Mouse (Mus musculus) kidney, adult 11 months (tissue): ENCODE results near the gene Arhgef33.
"Not testable (repeated sequence)": the region's sequence is repeated elsewhere in the genome, so short reads cannot be mapped to it uniquely, and the experiment has no call there.

ENCODE experiments used
- DNase-seq: peaks from one replicate; pipeline ENCODE4 v3.0.0; 2022

Gene Arhgef33

DNA sequence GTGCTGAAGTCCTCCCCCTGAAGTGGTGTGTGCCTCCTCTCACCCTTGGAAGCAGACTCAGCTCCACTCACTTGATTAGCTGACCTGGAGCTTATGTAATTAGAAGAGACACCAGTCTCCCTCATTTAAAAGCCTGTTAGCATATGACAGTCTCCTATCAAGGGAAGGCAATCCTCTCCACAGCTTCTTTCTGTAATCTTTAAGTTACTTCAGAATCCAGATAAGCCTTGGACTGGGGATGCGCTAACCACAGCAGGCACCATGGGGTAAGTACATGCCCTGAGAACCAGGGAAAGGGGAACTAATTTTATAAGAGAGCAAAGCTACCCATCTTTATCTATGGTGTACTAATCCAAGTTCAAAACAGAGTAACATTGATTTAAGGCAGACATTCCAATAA is at the start of gene Arhgef33:
Gene Arhgef33 (plus strand): TSS at position 157 of the 400 bp plus-strand sequence.
- DNase-seq = no peak

DNA sequence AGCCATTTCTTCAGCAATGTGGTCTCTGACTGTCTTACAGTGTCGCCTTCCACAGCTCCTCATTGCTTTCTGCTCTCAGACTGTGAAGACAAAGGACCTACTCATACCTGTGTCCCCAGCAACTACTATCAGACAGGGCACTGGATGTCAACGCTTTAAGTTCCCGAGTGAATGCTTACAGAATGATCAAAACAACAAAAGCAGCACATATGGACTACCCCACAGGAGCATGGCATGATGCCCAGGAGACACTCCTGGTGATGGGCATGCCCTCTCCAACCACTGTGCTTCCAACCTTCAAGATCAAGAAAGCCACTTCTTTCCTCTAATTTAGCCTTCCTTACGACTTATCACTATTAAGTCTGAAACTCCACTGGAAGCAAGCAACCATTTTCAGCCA is 40.1 kb upstream of the Arhgef33 start:
- DNase-seq = no peak

DNA sequence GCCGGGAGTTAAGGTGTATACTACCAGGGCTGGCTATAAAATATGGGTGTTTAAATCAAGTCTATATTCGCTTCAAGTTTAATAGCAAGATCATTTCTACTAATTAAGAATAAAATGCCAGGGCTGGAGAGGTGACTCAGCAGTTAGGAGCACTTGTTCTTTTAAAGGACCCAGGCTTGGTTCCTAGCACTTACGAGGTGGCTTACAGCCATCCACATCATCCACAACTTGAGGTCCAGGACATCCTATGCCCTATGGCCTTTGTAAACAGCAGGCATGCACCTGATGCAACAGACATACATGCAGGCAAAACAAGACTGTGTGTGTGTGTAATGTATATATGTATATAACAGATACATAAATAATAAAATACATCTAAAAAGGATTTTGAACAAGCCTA is 39.1 kb upstream of the Arhgef33 start:
- DNase-seq = no peak

DNA sequence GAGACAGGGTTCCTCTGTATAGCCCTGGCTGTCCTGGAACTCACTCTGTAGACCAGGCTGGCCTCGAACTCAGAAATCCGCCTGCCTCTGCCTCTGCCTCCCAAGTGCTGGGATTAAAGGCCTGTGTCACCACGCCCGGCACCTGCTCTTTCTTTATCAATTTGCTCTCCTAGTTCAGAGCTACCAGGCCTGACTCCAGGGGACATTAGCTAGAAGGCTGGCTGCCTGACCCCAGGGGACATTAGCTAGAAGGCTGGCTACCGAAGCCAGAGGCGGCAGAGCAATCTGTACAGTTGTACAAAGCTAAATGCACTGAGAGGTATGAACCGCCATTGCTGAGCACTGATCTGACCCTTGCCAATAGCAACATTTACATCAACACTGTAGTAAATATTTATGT is 36.6 kb upstream of the Arhgef33 start:
- not testable (repeated sequence) for DNase-seq

DNA sequence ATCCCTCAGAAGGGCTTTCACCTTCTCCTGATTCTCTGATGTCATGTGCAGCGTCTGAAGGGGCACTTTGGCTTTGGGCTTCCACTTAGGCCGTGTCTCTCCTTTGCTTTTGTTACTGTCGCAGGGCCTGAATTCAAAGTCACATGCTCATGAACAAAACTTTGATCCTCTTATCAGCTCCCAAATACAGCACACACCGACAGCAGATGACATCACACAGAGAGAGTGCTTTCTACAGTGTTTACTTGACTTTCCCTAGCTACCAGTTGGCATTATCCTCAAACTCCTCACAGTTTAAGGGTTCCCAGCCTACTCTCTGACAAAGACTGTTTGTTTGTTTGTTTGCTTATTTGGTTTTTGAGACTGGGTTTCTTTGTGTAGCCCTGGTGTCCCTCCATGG is 29.0 kb upstream of the Arhgef33 start:
- DNase-seq = no peak

DNA sequence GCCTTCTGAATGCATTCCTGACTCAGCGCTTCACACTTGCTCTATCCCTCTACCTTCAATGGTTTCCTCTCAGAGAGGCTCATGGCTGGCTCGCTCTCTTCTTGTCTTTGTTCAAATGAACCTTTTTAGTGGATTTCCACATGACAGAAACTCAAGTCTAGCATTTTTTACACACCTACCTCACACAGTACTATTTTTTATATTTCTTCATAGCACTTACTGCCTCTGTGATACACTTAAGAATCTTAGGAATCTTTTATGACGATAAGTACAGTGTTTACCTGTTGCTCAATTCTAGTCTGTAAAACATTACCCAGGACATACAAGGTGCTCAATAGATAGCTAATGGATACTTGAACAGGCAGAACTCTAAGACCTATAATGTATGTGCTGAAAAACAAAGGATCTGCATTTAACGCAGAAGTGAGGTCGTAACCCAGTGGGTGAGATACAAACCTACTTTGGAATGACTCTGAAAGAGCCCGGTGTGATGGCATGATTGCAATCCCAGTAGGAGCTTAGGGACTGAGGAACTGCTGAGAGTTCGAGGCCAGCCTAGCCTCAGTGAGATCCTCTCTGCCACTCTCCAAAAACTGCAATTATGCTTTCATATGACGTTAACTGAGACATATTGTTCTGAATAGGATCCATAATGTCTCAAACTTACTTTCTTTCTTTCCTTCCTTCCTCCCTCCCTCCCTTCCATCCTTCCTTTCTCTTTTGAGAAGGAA is 27.7 kb upstream of the Arhgef33 start:
- DNase-seq = no peak

DNA sequence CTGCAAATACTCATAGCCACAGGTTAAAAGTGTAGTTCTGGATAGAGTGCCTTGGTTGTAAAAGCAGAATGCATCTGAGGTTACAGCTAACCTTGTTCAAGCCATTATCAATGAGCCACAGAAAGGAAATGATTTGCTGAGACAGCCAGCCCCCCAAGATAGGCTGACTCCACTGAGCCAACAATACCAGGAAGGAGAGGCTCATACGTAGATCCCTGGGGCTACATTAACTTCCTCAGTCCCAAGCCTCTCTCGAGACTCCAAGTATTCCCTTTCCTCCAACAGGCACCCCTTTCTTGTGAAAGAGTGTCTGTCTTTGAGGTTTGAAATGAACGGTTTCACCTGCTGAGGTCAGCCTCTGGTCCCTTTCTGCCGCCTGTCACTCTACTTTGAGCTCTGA is 22.8 kb upstream of the Arhgef33 start:
- no peak for DNase-seq

DNA sequence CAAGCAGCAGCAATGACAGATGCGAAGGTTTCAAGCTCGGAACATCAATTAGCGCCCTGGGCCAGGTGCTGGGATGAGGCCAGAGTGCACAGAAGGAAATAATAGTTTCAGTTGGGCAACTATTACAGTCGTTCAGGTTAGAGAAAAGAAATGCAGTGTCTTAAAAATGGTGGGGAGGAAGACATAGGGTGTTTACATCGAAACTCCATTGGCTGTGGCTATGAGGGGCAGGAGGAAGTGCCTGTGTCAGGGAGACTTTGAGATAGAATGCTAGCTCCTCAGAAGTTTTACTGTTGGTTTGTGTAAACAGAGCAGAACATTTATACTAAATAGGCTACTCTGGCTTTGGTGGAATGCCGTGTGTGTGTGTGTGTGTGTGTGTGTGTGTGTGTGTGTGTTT is 19.2 kb upstream of the Arhgef33 start:
- DNase-seq = no peak

DNA sequence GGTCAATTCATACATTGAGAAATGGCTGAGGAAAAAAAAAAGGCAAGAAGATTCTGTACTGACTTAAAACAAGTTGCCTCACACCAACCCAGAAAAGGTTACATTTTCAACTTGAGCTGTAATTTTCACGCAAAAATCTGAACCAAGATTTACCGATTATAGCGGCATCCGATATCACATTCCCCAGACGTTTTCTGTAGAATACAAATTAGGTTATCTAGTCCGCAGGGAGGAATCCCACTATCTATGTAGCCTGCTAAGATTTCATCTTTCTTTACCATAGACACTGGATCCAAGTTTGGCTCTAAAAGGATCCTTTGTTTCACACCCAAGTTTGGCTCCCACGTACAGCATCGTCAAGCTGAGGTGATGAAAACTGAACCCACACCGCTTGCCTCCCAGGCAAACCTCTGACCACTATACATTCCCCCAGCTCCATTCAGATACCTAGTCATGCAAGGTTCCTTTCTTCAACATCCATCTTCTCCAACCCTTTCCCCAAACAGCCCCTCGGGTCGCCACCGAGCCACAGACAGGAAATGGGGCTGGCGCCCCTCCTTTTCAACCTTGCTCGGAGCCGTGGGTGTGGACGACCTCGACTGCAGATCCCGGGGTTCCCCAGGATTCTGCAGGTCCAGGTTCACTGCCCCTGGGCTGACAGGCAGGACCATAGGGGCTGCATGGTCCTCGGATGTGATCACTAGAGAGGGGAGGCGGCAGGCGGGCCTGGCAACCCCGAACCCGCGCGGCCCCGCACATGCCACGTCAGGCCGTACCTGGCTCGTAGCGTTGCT is 17.7 kb upstream of the Arhgef33 start:
- no peak for DNase-seq

DNA sequence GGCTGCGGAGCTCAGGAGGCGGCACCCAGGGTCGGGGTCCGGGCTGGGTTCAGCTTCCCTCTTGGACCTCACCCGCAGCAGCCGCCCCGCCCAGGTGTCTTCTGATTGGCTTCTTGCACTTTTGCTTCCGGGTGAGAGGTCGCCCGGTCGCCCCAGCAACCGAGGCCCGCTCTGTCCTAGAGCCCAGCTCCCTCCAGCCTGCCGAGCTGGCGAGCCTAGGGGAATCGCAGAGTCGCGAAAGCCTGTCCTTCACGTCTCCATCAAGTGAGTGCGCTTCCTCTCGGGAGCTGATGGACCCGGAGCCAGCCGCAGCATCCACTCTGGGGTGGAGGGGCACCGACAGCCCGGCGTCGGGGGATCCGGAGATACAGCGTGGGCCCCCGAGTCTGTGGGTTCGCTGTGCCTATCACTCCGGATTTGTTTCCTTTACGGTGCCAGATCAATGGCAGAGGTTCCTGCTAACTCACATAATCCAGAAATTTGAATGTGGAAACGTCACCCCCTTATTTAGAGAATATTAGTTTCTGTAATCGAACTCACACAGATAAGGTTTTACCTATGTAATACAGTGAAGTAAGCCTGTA is 17.0 kb upstream of the Arhgef33 start, which contains the start of the genes Morn2 and Dhx57:
Gene Morn2 (plus strand): TSS at position 130 of the 584 bp plus-strand sequence.
Gene Dhx57 (minus strand): TSS at position 403 of the 584 bp plus-strand sequence.
- DNase-seq = peak; percentile 96

DNA sequence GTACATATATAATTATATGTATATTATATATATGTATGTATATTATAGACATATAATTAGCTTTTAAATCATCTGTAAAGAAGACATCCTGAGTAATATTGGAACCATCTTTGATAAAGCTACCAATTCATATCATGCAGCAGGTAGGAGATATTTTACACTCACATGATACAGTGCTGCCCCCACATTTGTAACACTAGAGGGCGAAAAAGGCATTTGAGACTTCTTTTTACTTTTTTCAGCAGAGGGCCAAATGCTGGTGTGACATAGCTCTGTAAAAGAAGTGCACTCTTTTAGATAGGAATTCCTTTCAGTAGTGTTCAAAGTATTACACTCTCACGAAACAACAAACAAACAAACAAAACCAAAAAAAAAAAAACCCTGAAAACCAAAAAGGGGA is 16.1 kb upstream of the Arhgef33 start:
- DNase-seq = peak; percentile 17

DNA sequence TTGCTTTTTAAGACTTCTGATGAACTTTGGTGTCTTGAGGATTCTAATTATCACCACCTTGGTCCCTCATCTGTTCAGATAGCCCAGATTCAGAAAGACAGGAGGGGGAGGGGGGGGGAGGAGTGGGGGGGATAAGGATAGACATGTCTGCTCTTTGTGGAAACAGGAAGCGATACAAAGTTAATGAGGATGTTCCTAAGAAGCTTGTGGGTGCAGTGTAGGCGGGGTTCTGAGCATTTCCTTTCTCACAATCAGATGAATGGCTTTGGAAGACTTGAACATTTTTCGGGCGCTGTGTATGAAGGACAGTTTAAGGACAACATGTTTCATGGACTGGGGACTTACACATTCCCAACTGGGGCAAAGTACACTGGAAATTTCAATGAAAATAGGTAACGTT is 11.9 kb upstream of the Arhgef33 start:
- DNase-seq = no peak

DNA sequence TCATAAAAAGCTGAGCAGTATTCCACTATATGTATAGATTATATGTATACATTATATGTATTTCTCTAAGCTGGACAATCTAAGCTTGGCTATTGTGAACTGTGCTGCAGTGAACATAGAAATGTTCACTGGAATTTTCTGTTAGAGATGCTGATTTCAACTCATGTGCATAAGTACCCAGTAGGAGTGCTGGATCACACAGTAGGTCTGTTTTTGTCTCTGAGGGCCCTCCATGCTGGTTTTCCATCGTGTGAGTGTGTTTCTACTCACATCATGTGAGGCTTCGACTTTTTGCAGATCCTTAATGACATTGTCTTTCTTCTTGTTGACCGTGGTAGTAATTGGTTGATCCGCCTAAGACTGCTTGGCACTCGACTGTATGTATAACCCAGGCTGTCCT is 8.4 kb upstream of the Arhgef33 start:
- DNase-seq = no peak

DNA sequence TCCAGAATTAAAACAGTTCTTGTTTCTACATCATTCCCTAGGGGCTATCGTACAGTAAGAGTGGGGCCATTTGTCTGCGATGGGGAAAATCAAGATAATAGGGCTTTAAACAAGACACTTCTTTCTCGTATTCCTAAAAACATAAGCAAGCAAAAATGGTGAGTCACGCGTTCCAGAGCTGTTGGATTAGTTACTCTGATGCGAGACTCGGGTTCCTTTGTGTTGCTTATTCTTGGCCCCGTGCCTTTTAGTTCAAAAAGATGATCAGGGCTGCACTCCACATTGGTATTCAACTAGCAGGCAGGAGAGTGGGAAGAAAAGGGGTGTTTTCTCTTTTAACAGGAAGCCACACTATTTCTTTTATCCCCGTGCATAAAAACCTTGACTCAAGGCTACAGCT is 4.6 kb downstream of the Arhgef33 start:
- no peak for DNase-seq

DNA sequence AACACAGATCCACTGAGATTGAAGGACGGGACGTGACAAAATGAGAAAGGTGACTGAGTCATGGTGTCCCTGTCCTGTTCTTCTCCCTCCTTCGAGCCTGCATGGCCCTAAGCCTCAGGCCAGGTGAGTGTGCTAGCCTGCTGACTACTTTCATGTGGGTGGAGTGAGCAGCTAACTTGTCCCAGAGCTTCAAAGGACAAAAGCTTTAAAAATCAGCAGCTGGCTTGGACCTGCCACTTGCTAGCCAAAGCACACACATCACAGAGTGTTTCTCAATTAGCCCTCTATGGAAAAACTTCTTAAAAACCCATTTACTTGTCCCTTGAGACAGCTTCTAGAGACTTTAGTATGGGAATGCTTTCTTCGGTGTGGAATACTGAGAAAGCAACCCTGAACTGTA is 5.2 kb downstream of the Arhgef33 start:
- DNase-seq = no peak

DNA sequence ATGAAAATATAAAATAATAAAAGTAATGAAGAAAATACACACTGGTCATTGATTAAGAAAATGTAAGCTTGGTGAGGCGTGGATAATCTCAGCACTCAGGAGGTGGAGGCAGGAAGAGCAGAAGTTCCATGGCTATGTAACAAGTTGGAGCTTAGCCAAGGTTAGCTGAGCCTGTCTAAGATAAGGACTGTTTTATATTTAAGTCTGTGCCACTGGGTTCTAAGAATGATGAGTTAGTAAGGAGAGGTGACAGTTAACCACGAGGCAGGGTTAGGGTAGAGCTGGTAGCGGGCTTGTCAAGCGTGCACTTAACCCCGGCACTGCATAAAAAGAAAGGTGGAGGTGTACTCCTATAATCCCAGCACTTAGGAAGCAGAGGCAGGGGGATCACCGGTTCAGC is 15.0 kb downstream of the Arhgef33 start:
- DNase-seq = no peak

DNA sequence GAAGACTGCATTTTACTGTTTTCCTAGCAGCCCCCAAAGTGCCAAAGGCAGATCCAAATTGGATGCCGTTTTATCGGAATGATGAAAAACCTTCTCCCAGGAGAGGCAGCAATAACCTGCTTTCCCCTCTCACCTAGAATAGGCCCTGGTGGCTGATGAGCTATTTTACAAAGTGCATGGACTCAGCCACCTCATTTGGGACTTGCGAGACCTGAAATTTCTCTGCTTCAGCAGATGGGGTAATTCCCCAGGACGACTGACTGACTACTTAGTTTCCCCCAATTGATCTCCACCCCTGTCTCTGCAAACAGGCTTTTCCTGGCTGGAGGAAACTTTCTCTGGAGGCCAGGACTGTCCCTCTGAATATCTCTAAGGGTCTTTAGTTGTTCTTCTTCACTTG is 15.8 kb downstream of the Arhgef33 start:
- no peak for DNase-seq

DNA sequence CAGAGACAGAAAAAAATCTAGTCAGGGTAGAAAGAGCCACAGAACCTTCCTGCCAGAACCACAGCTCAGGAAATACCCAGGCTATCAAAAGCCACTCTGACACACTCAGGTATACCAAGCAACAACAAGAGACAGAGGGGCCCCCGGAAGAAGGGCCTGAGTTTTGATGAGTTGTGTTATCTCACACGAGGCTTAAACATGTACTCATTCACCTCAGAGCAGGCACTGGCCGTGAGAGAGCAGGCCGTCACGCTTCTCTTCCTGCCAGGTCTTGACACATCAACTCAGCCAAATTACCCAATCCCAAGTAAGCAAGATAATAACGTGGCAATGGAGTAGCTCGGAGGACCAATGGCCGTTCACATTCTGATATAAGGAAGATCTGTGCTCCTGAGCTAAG is 16.5 kb downstream of the Arhgef33 start:
- no peak for DNase-seq

DNA sequence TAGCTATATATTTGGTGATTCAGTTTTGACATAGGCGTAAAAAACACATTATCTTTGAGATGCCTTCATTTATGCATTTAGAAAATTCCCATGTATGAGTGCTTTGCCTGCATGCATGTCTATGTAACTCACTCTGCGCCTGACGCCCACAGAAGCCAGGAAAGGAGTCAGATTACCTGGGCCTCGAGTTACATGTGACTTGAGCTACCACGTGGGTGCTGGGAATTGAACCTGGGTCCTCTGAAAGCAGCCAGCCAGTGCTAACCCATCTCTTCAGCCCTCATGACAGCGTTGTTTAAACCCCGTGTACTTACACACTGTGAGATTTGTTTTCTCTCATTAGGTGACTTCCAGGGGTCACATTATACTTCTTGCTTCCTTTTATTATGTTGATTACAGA is 17.3 kb downstream of the Arhgef33 start:
- DNase-seq = no peak

DNA sequence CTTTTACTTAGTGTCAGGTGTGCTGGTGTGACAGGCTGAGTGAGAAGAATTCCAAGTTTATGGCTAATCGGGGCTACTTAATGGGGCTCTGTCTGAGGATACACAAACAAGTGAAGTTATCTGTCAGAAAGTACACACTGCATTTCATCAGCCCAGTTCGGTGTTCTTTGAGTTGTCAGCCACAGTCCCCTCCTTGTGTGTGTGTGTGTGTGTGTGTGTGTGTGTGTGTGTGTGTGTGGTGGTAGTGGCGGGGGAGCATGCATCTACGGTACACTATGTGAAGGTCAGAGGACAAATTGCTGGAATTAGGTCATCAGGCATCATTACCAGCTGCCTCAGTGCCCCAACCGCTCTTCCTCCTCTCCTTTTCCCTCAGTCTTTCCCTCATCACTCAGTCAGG is 18.2 kb downstream of the Arhgef33 start:
- no peak for DNase-seq

DNA sequence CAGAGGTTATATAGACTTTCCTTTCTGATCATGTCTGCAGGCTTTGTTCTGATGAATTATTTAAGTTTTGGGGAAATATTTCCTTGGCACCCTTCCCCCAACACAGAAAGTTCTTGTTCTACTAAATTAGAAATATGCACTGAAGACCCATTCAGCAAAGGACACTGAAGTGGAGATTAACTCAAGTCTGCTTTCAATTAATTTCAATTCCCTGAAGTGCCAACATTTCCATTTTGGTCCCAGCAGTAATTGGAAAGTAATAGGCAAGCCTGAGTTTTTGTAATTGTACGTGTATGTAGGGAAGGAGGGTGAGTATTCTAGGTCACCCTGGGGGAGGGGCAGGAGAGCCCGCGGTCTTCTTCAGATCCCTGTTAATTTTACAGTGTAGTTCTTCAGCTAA is 19.2 kb downstream of the Arhgef33 start:
- DNase-seq = no peak

DNA sequence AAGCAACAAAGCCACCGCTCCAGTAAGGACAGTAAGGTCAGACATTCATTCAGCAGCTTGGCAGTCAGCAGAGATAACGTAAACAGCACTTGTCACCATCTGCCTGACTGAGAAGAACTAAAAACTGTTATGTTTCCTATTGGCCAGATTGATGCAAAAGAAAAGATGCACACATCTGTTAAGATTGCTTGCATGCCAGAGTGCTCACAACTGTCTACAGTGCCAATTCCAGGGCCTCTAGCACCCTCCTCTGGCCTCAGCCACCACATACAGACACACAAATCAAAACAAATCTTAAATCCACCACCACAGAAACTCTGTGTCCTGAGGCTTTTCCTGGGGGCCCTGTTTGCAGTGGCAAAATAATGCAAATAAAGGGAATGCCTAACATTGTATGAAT is 25.2 kb downstream of the Arhgef33 start:
- no peak for DNase-seq

DNA sequence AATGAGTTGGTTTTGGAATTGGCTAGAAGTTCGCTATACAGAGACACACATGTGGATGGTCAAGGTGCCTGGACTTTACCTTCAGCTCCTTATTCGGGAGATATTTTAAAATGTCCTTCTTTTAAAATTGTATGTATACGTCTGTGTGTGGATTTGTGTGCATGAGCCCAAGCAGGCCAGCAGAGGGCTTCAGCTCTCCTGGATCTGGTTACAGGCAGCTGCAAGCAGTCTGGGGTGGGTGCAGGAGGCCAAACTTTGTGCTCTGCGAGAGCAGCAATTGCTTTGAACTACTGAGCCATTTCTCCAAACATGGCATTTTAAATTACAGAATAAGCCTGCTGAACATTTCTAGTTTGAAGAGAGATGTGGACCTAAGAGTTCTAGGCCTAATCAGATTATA is 38.1 kb downstream of the Arhgef33 start:
- DNase-seq = no peak

DNA sequence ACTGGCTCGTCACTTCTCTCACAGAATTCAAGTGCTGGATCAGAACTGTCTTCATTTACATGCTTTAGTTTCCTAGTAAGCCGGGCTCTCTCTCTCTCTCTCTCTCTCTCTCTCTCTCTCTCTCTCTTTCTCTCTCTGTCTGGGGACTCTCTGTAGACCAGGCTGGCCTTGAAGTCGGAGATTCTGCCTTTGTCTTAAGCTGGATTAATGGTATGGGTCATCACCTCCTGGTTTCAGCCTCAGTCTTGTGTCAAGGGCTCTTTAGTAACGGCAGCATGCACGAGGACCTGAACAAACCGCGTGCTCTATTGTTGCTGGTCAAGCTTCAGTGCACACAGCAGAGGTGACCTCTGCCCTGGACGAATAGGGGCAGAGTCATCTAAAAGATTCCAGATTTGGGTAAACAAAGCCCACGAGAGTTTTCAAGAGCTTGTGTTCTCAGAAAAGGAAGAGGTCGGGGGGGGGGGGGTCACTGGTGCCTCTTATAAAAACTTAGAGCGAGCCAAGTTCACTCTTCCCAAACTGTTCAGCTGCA is 39.5 kb downstream of the Arhgef33 start:
- peak; percentile 3 for DNase-seq
